Mouse (Mus musculus) kidney, adult 2 months (tissue): ENCODE results near the gene Nomo1. TPM values are rescaled to one million over a fixed set of nuclear protein-coding genes. Genes with fewer than 3 reads are reported as not detected.

ENCODE experiments used
- DNase-seq: peaks from one replicate; pipeline ENCODE4 v3.0.0; 2021
- H3K27ac ChIP-seq: fragments of 200-500 bp; 2 replicates; pipeline ENCODE4 v1.5.1; 2012; ENCODE audit warnings: low read depth, low read length, control low read depth, inconsistent platforms; ENCODE audit not compliant: insufficient read depth
- H3K27me3 ChIP-seq: fragments of 200-500 bp; replicated peaks from 2 replicates; pipeline ENCODE4 v1.6.1; 2012; ENCODE audit warnings: mild to moderate bottlenecking, moderate library complexity, low read length, inconsistent platforms; ENCODE audit not compliant: control insufficient read depth, insufficient read depth
- H3K36me3 ChIP-seq: fragments of 200-500 bp; 2 replicates; pipeline ENCODE4 v1.6.1; 2012; ENCODE audit warnings: mild to moderate bottlenecking, moderate library complexity, low read length, inconsistent platforms; ENCODE audit not compliant: control insufficient read depth, insufficient read depth
- H3K4me1 ChIP-seq: fragments of 200-500 bp; 2 replicates; pipeline ENCODE4 v1.6.1; 2011; ENCODE audit warnings: low read length; ENCODE audit not compliant: control insufficient read depth, insufficient read depth
- H3K4me3 ChIP-seq: fragments of 200-500 bp; 2 replicates; pipeline ENCODE4 v1.5.1; 2011; ENCODE audit warnings: mild to moderate bottlenecking, low read depth, low read length, control low read depth; ENCODE audit not compliant: insufficient read depth
- CTCF ChIP-seq: fragments of 200-500 bp; conservative IDR thresholded peaks from 2 replicates; pipeline ENCODE4 v1.5.1; 2011; ENCODE audit warnings: low read depth, mild to moderate bottlenecking, control low read depth, low read length, moderate library complexity, mixed read lengths; ENCODE audit not compliant: insufficient read depth, insufficient read length
- POLR2A ChIP-seq: fragments of 200-500 bp; IDR thresholded peaks from one replicate; pipeline ENCODE4 v1.6.1; 2011; ENCODE audit warnings: low read depth, low read length, control low read depth
- WGBS: fragments of 180-500 bp; shearing (Covaris S2); methylation state at CpG from one replicate; pipeline ENCODE4 v1.1.7; 2018; 5-methylcytosine and 5-hydroxymethylcytosine counted together
- polyA plus RNA-seq: library from polyadenylated mRNA; depleted of rRNA; stranded (reverse); fragments of >200 nt; gene quantifications from 2 replicates; pipeline ENCODE4 v1.2.3, GENCODE M21; 2012; rRNA removed

The Nomo1 gene
- polyA plus RNA-seq, result 36.4 and 36.8 TPM in 2 replicates

- peak; percentile 98 for DNase-seq
- Histone ChIP-seq H3K4me3 (peak within 1 kb of the TSS; percentile 90), H3K36me3 (no peaks in the 10 kb centered on the region), H3K27ac (no peak within 1 kb of the TSS), H3K4me1 (no peaks in the 10 kb centered on the region), H3K27me3 (no peaks in the 10 kb centered on the region)
- TF ChIP-seq POLR2A (peak; percentile 36), CTCF (peak; percentile 81)
- WGBS, result 4% methylated on average over 44 of the region's 44 CpGs
Measured at GRCm38 (mm10) chr7:46033109-46033869, at the start of gene Nomo1. Gene Nomo1 (plus strand): TSS chr7:46033698.

- Histone ChIP-seq H3K4me1 (no peaks in the 10 kb centered on the region), H3K4me3 (no peak overlapping the region), H3K27me3 (no peaks in the 10 kb centered on the region), H3K36me3 (no peaks in the 10 kb centered on the region), H3K27ac (no peak overlapping the region)
- DNase-seq, result no peak
- TF ChIP-seq CTCF (no peak), POLR2A (no peak)
- WGBS, result 68% methylated on average over 6 of the region's 6 CpGs
Measured at GRCm38 (mm10) chr7:45986893-45987292, 46.6 kb upstream of the Nomo1 start.

DNA sequence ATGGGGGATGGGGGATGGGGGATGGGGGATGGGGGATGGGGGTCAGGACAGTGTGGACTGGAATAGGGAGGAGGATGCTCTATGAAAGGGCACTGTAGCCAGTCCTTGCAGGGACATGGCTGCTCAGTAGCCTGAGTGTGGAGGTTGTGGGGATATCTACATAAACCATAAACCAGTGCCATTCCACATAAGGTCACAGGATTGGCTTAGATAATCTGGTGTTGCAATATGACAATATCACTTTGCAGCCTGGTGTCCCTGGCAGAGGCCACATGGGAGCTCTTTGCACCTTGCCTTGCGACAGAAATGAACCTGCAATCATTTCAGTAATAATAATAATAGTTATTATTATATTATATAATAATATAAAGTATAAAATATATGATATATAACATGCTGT is 45.2 kb upstream of the Nomo1 start:
- H3K4me3 ChIP-seq, result no peak overlapping the region
- H3K27me3 ChIP-seq, result no peaks in the 10 kb centered on the region
- no peaks in the 10 kb centered on the region for H3K36me3 ChIP-seq
- no peak for DNase-seq
- no peak for TF ChIP-seq CTCF
- TF ChIP-seq POLR2A, result no peak
- no peaks in the 10 kb centered on the region for H3K4me1 ChIP-seq
- no peak overlapping the region for H3K27ac ChIP-seq
- 91% methylated on average over 1 of the region's 1 CpGs for WGBS

DNA sequence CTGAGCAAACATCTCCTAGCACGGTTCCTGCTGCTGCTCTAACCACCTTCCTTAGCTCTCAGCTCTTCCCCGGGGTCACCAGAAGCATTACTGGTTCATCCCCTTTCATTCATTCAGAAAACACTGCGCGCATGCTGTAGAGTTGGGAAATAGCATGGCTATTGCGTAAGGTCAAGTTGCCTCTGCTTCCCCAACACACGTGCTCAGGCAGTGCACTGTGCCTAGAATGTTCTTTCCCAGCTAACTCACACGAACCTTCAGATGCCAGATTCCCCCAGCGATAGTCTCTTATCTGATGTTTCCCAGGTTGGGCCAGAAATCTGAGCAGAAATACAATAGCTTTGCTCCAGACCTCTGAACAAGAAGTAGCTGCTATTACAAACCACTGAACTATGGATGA is 41.0 kb upstream of the Nomo1 start:
- Histone ChIP-seq H3K4me3 (no peak overlapping the region), H3K4me1 (no peaks in the 10 kb centered on the region), H3K27ac (no peak overlapping the region), H3K36me3 (no peaks in the 10 kb centered on the region), H3K27me3 (no peaks in the 10 kb centered on the region)
- TF ChIP-seq POLR2A (no peak), CTCF (no peak)
- 83% methylated on average over 8 of the region's 8 CpGs for WGBS
- no peak for DNase-seq

DNA sequence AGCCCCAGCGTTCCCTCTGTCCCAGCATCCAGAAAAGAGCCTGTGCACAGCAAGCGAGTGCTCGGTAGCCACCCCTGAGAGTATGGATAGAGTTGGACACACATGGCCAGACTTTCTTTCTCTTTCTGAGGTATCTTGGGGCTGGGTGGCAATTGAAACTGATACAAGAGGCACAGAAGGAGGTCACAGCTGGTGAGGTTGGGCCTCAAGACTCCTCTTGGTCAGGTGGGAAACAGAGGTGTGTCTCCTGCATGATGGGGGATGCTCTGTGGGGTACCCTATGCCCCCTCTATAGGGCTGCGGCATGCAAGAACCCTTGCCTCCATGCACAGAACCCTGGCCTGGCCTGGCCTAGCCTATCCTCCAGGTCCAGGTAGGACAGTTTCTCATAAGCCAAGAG is 32.9 kb upstream of the Nomo1 start:
- H3K4me1 ChIP-seq, result no peaks in the 10 kb centered on the region
- WGBS, result 95% methylated on average over 4 of the region's 4 CpGs
- TF ChIP-seq CTCF (no peak), POLR2A (no peak)

GRCm38 (mm10) chr7:46002748-46003147 is 30.8 kb upstream of the Nomo1 start:
- TF ChIP-seq CTCF (peak; percentile 30; the same call in 1 of the 2 replicates), POLR2A (no peak)
- Histone ChIP-seq H3K36me3 (no peaks in the 10 kb centered on the region), H3K27me3 (no peaks in the 10 kb centered on the region), H3K4me3 (no peak overlapping the region), H3K27ac (no peak overlapping the region), H3K4me1 (no peaks in the 10 kb centered on the region)
- WGBS, result 59% methylated on average over 4 of the region's 4 CpGs
- no peak for DNase-seq

More for the DNA sequence above, 32.9 kb upstream of the Nomo1 start:
- no peak overlapping the region for H3K4me3 ChIP-seq
- no peak for DNase-seq
- no peaks in the 10 kb centered on the region for H3K27me3 ChIP-seq
- no peak overlapping the region for H3K27ac ChIP-seq
- H3K36me3 ChIP-seq, result no peaks in the 10 kb centered on the region

DNA sequence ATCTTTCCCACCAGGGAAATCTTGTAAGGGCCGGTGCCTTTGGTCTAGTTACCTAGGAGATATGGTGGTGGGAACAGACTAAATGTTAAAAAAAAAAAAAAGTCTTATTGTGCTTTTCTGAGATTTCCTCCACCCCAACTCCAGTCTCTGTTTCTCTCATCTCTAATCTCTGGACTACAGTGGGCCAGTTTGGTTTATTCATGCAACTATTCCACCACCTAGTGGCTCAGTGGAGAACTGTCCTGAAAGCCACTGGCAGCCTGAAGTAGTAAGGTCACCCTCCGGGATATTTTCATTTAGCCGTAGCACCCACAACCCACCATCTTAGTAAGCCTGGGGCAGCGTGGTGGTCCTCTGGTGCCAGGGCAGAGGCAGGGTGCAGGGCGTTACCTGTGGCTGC is 23.9 kb upstream of the Nomo1 start:
- Histone ChIP-seq H3K27ac (no peak overlapping the region), H3K36me3 (no peaks in the 10 kb centered on the region), H3K27me3 (no peaks in the 10 kb centered on the region), H3K4me3 (no peak overlapping the region), H3K4me1 (no peaks in the 10 kb centered on the region)
- 7% methylated on average over 5 of the region's 5 CpGs for WGBS
- DNase-seq, result peak; percentile 70
- TF ChIP-seq CTCF (peak; percentile 66), POLR2A (no peak)
